Mouse (Mus musculus) midbrain, embryonic 10.5 days (tissue): ENCODE results near the gene Gtf2h4. TPM values are rescaled to one million over a fixed set of nuclear protein-coding genes. Genes with fewer than 3 reads are reported as not detected.
A peak's percentile ranks its signal among the peaks of the same experiment; 100 is the strongest.

Source experiments
- DNase-seq: peaks from one replicate; pipeline ENCODE4 v3.0.0-alpha.2; 2017; ENCODE audit warnings: low spot score
- H3K27ac ChIP-seq: fragments of 300-500 bp; sonication (generic); replicated peaks from 2 replicates; pipeline ENCODE4 v1.5.1; 2016; ENCODE audit warnings: mild to moderate bottlenecking
- H3K27me3 ChIP-seq: fragments of 300-500 bp; sonication (generic); 2 replicates; pipeline ENCODE4 v1.6.1; 2016; ENCODE audit warnings: low read depth, mild to moderate bottlenecking; ENCODE audit not compliant: poor library complexity, severe bottlenecking
- H3K36me3 ChIP-seq: fragments of 300-500 bp; sonication (generic); 2 replicates; pipeline ENCODE4 v1.6.1; 2016; ENCODE audit warnings: mild to moderate bottlenecking, moderate library complexity
- H3K4me1 ChIP-seq: fragments of 300-500 bp; sonication (generic); 2 replicates; pipeline ENCODE4 v1.6.1; 2016
- H3K4me3 ChIP-seq: fragments of 300-500 bp; sonication (generic); 2 replicates; pipeline ENCODE4 v1.5.1; 2016; ENCODE audit warnings: mild to moderate bottlenecking, moderate library complexity
- H3K9me3 ChIP-seq: fragments of 300-500 bp; sonication (generic); replicated peaks from 2 replicates; pipeline ENCODE4 v1.6.1; 2016; ENCODE audit warnings: mild to moderate bottlenecking
- WGBS: fragments of 180-500 bp; shearing (Covaris S2); methylation state at CpG from one replicate; pipeline ENCODE4 v1.1.7; 2016; 5-methylcytosine and 5-hydroxymethylcytosine counted together
- polyA plus RNA-seq: library from polyadenylated mRNA; unstranded; fragments of >200 nt; fragmentation: Nextera tagmentation; extraction: Ambion mirVana; gene quantifications from 2 replicates; pipeline ENCODE4 v1.2.1, GENCODE M21; 2016

Gtf2h4 gene
- polyA plus RNA-seq, result 50.1 and 52.3 TPM in 2 replicates

DNA sequence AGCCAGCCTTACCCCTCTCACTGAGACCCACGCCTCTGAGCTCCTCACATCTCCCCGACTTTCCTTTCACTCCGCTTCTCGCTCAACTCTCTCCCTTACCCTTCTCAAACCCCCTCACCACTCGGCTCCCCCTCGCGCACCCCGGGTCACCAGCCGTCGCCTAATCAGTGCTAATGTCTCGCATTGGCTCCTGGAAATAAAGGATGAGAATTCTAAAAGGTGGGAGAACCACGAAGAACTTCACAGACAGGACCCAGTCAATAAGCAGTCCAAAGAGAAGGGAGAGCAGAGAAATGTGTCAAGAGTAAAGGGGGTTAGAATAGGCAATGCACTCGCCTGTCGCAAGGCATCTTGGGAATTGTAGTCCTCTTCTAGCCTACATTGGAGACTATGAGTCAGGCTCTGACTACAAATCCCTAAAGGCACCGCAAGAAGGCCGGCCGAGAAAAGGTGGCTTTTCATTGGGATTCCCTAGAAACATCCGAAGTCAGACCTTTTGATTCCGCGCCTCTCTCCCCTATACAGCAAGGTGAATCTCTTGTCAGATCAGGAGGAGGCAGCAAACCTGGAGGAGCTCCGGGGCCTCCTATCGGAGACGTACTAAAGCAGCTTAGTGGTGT, at the start of gene Gtf2h4:
Gtf2h4 (minus strand) TSS at position 324 of the 620 bp plus-strand sequence.
- H3K9me3 ChIP-seq, result no peaks in the 10 kb centered on the region
- WGBS, result 4% methylated on average over 23 of the region's 23 CpGs
- H3K27me3 ChIP-seq, result no peaks in the 10 kb centered on the region
- peak within 1 kb of the TSS; percentile 83 for H3K4me3 ChIP-seq
- peaks cover 13% of the 10 kb centered on the region for H3K4me1 ChIP-seq
- H3K27ac ChIP-seq, result peak within 1 kb of the TSS; percentile 84
- peaks cover 25% of the 10 kb centered on the region for H3K36me3 ChIP-seq
- peak; percentile 82 for DNase-seq

DNA sequence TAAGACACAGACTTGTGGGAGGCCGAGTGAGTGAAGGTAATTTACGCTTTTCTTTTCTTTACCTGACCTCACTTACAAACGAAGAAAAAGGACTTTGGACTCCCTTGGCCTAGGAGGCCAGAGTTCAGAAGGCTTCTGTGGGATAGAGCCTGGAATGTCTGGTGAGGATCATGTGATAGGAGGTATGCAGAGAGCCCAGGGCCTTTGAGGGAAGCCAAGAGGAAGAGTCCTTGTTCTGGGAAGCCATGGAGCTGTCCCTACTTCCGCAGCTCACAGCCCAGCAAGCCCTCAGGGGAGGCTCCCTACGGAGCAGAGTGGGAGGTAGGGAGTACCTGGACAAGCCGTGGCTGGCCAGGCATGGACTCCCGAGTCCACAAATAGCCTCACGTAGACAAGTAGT, 48.1 kb upstream of the Gtf2h4 start:
- H3K4me1 ChIP-seq, result peaks cover 23% of the 10 kb centered on the region
- H3K27ac ChIP-seq, result peak overlapping the region; percentile 50; the same call in 1 of the 2 replicates
- DNase-seq, result no peak
- no peak overlapping the region for H3K4me3 ChIP-seq
- peaks cover 40% of the 10 kb centered on the region for H3K27me3 ChIP-seq
- 0 out of 2 replicates have a peak, but pooled peaks cover 2% of the 10 kb centered on the region for H3K9me3 ChIP-seq
- 74% methylated on average over 8 of the region's 8 CpGs for WGBS
- H3K36me3 ChIP-seq, result no peaks in the 10 kb centered on the region

DNA sequence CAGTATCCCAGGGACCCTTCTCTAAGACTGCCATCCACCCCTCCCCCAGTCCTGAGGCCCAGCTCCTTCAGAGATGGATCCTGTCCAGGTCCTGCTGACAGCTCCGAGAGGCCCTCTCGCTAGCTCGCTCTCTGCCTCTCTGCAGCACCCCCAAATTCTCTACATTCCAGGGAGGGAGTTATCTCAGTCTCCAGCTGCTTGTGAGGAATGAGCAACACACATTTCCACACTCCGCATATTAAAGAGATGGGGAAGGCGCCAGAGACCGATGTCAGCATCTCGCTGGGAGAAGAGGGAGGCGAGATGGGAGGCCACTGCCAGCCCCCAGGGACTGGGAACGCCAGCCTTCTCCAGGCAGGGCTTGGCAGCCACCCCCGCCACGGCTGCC, 46.8 kb upstream of the Gtf2h4 start:
- WGBS, result 33% methylated on average over 11 of the region's 11 CpGs
- no peak for DNase-seq
- H3K27ac ChIP-seq, result peak overlapping the region; percentile 63

DNA sequence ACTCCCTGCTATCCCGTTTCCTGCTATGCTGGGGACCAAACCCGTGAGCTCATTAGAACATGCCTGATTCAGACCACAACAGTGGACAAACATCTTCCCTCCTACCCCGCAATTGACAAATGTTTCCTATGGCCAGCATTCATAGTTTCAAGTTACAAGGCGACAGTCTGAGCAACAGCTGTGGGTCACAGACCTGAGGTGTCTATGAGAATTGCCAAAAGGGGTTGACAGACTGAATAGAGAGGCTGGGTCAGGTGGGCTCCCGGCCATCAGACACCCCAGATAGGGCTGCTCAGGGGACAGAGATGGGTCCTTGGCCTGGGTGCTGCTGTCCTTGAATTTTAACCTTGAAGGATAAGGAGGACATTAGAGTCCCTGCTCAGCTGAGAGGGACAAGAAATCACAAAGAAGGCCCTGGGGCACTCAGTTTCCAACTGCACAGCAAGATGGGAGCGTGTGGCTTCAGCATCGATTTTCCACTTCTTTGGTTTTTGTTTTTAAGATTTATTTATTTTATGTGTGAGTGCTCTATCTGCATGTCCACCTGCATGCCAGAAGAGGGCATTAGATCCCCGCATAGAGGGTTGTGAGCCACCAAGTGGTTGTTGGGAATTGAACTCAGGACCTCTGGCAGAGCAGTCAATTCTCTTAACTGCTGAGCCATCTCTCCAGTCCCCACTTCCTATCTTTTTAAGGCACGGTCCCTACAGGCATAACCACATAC, 46.2 kb upstream of the Gtf2h4 start:
- no peak for DNase-seq
- Histone ChIP-seq H3K36me3 (no peaks in the 10 kb centered on the region), H3K27ac (peak overlapping the region; percentile 63), H3K27me3 (peaks cover 23% of the 10 kb centered on the region), H3K9me3 (0 out of 2 replicates have a peak, but pooled peaks cover 2% of the 10 kb centered on the region), H3K4me1 (peaks cover 13% of the 10 kb centered on the region), H3K4me3 (no peak overlapping the region)
- 66% methylated on average over 9 of the region's 9 CpGs for WGBS

More for the DNA sequence above, 46.8 kb upstream of the Gtf2h4 start:
- no peaks in the 10 kb centered on the region for H3K36me3 ChIP-seq
- no peak overlapping the region for H3K4me3 ChIP-seq
- H3K9me3 ChIP-seq, result 0 out of 2 replicates have a peak, but pooled peaks cover 2% of the 10 kb centered on the region
- peaks cover 29% of the 10 kb centered on the region for H3K27me3 ChIP-seq
- peaks cover 17% of the 10 kb centered on the region for H3K4me1 ChIP-seq

DNA sequence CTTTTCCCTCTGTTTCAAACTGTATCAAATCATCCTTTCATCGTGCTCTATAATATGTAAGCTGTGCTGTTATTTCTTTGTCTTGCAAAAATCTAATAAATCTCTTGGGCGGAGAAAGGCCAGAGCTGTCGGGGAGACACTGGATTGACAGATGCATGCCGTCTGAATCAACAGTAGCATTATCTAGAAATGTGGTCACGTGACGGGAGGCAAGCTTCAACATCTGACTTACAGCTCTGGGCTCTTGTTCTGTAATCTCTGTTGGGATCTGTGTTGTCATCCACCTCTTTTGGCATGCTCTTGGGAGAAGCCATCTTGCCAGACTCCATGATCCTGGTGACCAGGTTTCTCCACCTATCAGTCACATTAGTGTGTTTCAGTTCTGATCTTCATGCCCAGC, 43.5 kb upstream of the Gtf2h4 start:
- Histone ChIP-seq H3K36me3 (no peaks in the 10 kb centered on the region), H3K27ac (no peak overlapping the region), H3K27me3 (peaks cover 10% of the 10 kb centered on the region; the same call in 1 of the 2 replicates), H3K4me3 (no peak overlapping the region), H3K9me3 (0 out of 2 replicates have a peak, but pooled peaks cover 2% of the 10 kb centered on the region), H3K4me1 (peaks cover 16% of the 10 kb centered on the region)
- WGBS, result 92% methylated on average over 6 of the region's 6 CpGs
- no peak for DNase-seq

DNA sequence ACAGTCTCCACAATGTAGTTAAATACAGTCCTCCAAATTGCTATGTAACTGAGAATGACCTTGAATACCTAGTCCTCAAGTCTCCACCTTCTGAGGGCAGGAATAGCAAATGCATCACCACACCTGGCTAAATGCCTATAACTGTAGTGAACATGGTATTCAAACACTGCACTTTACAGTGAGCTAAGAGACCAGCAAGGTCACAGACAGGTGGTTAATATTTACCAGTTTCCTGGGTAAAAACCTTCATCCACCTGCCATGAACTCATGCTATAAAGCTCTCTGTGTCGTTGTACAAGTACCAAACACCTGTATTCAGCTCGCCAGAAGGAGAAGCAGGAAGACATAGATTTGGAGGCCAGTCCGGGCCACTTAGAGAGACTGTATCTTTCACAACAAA, 42.6 kb upstream of the Gtf2h4 start:
- Histone ChIP-seq H3K9me3 (0 out of 2 replicates have a peak, but pooled peaks cover 2% of the 10 kb centered on the region), H3K27me3 (0 out of 2 replicates have a peak, but pooled peaks cover 5% of the 10 kb centered on the region), H3K4me1 (peaks cover 24% of the 10 kb centered on the region), H3K27ac (no peak overlapping the region), H3K36me3 (no peaks in the 10 kb centered on the region), H3K4me3 (no peak overlapping the region)
- DNase-seq, result no peak
- 87% methylated on average over 3 of the region's 3 CpGs for WGBS

DNA sequence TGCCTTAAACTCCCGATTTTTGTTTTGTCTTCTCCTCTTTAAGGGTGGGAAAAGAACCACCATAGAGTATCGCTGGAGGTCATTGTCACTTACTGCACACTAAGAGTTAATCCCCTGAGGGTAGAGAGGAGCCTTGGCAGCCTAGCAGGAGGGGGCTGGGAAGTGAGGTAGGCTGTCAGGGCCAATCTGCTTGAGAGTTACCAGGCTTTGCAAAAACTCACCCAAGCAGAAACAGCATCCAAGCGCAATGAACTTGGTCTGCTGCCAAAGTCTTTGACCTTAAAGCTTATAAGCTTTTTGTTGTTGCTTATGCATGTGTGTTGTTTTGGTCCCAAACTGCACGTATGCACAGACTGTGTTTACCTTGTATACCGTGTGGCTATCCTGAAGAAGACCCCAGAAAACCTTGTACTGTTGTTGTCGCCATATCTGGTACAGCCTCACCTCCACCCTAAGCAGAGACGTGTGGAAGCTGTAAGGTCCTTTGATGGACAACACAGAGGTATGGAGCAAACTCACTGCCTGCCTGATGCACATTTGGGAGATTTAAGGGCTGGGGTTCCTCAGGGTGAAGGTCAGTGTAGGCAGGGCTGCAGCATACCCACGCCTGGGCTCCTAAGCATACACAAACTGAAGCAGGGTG, 37.3 kb upstream of the Gtf2h4 start:
- Histone ChIP-seq H3K4me3 (peak overlapping the region; percentile 21), H3K27me3 (no peaks in the 10 kb centered on the region), H3K27ac (peak overlapping the region; percentile 79), H3K36me3 (no peaks in the 10 kb centered on the region), H3K4me1 (peaks cover 41% of the 10 kb centered on the region), H3K9me3 (no peaks in the 10 kb centered on the region)
- WGBS, result 49% methylated on average over 8 of the region's 8 CpGs
- peak; percentile 62 for DNase-seq

DNA sequence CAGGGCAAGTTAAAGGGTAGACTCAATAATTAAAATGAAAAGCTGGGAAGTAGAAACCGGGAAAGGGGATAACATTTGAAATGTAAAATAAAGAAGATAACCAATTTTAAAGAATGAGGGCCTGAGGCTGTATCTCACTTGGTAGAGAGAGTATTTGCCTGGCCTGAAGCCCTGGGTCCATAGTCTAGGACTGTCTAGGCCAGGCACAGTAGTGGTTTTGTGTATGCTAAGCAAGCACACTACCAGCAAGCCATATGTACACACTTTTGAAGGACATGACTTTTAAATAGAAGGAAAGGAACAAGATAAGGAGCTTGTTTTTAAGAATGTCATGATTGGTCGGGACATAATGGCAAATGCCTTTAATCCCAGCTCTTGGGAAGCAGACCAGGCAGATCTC, 35.1 kb upstream of the Gtf2h4 start:
- Histone ChIP-seq H3K4me1 (peaks cover 63% of the 10 kb centered on the region), H3K9me3 (no peaks in the 10 kb centered on the region), H3K36me3 (no peaks in the 10 kb centered on the region), H3K27me3 (no peaks in the 10 kb centered on the region), H3K4me3 (no peak overlapping the region), H3K27ac (no peak overlapping the region)
- 78% methylated on average over 2 of the region's 2 CpGs for WGBS
- no peak for DNase-seq

DNA sequence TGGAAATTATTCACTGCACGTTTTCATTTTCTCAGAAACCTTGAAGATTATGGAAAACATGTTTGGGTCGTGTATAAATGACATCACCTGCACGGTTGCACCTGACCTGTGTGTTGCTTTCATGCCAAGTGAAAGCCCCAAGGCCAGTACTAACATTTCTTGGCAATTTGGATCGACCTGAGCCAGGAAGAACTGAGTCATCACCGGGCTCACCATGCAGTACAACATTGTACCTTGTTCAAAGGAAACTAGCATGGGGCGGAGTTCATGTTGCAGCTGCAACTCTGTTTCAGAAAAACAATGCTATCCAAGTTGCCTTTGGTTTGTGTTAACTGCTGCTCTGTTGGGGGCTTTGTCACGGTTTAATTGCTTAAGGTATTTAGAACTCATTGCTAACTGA, 34.4 kb upstream of the Gtf2h4 start:
- whole genome bisulfite sequencing, result 73% methylated on average over 7 of the region's 7 CpGs
- Histone ChIP-seq H3K9me3 (no peaks in the 10 kb centered on the region), H3K27ac (no peak overlapping the region), H3K4me3 (no peak overlapping the region), H3K36me3 (no peaks in the 10 kb centered on the region), H3K4me1 (peaks cover 63% of the 10 kb centered on the region), H3K27me3 (no peaks in the 10 kb centered on the region)
- DNase-seq, result no peak

DNA sequence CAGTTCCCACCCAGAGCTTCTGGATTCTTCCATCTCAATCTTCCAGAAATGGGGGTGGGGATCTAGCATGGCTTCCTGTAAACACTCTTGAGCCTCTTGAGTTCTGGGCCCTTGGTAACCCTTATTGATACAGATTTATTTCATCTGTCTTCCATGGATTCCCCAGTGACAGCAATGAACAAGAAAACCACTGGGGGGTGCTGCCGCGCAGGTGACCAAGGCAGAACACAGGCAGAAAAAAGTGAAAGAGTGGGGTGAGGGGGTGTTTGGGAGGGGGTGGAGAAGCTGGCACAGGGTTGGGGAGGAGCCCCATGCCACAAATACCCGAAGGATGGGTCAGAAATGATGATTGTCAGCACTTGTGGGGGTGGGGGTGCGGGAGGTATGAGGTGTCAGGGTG, 32.3 kb upstream of the Gtf2h4 start:
- peaks cover 59% of the 10 kb centered on the region for H3K4me1 ChIP-seq

DNA sequence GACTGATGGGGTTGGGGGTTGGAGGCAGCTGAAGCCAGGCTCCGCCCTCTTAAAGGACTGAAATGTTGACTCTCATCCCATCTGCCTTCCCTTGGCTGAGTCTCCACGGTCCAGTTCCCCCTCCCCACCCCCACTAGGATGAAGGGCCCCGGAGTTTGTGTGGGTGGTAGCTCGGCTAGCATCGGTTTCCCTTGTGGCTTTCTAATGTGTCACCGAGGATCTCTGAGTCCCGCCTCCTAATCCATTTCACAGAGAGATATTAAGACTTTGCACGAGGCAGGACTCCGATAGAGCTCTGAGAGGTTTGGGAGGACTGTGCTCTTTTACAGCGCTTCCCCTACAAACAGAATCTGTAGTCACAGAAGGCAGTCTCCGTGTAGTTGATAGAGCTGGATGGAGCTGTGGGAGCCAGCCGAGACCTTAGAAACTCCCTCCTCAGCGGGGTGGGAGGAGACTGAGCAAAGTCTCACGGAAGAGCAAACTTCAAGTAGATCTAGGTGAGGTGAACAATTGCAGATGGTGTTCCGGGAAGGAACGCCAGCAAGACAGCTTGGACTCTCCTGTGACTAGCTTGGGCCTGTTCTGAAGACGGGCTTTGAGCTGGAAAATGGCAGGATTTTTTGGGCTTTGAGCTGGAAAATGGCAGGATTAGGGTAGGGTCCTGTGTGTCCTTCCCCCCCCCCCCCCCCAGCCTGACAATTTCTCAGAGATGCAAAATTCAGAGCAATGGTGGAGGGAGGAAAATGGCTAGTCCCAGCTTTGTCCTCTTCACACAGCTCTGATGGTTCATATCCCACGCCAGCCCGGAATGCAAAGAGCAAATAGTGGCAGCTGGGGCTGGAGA, 31.3 kb upstream of the Gtf2h4 start, which contains the start of gene Ddr1:
Ddr1 (minus strand) TSS at position 1 of the 844 bp plus-strand sequence.
- Histone ChIP-seq H3K4me3 (peak within 1 kb of the TSS; percentile 84), H3K27ac (peak within 1 kb of the TSS; percentile 100), H3K36me3 (peaks cover 10% of the 10 kb centered on the region), H3K27me3 (peaks cover 19% of the 10 kb centered on the region; the same call in 1 of the 2 replicates), H3K4me1 (peaks cover 59% of the 10 kb centered on the region), H3K9me3 (no peaks in the 10 kb centered on the region)
- DNase-seq, result peak; percentile 88
- 3% methylated on average over 19 of the region's 19 CpGs for WGBS

More for the DNA sequence above, 32.3 kb upstream of the Gtf2h4 start:
- peak; percentile 58 for DNase-seq
- H3K4me3 ChIP-seq, result peak overlapping the region; percentile 84; the same call in 1 of the 2 replicates
- 24% methylated on average over 4 of the region's 4 CpGs for WGBS
- H3K27me3 ChIP-seq, result peaks cover 11% of the 10 kb centered on the region; the same call in 1 of the 2 replicates
- H3K9me3 ChIP-seq, result no peaks in the 10 kb centered on the region
- peak overlapping the region; percentile 100 for H3K27ac ChIP-seq
- 0 out of 2 replicates have a peak, but pooled peaks cover under 1% of the 10 kb centered on the region for H3K36me3 ChIP-seq
